Mouse (Mus musculus) urinary bladder, postnatal 10 days (tissue): Measurements from ENCODE around the gene Sec1.

Experiments used
- DNase-seq: peaks from one replicate; pipeline ENCODE4 v3.0.0; 2022; ENCODE audit warnings: low spot score

Sec1 gene

DNA sequence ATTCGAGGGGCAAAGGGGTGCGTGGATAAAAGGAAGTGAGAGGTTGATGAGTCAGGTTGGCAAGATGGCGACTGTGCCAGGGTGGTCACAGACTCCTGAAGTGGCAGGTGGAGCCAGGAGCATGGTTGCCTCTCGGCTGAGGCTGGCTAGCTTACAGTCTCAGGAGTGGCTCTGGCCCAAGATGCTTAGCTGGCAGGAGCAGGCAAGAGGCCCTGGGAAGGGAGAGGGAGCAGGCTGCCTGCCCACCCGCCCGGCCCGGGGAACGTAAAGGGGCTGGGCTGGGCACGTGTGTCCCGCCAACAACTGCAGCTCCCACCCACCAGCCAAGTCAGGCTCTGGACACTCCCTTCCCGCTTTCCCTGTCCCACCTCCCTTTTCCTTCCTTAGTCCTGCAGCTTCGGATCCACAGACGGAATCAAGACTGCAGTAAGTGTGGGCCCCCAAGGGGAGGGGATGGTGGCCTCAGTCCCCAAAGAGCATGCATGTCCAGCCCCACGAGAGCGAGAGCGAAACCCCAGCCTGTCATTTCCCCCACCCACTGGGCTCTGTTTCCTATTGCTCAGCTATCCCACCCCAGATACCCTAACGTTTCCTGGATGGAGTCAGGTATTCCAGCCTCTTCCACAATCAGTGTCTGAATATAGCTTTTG lies 52.7 kb downstream of the Sec1 start:
- DNase-seq: no peak

- no peak for DNase-seq
These were observed 53.8 kb downstream of the Sec1 start for GRCm38 (mm10) chr7:45640191-45640957.

DNA sequence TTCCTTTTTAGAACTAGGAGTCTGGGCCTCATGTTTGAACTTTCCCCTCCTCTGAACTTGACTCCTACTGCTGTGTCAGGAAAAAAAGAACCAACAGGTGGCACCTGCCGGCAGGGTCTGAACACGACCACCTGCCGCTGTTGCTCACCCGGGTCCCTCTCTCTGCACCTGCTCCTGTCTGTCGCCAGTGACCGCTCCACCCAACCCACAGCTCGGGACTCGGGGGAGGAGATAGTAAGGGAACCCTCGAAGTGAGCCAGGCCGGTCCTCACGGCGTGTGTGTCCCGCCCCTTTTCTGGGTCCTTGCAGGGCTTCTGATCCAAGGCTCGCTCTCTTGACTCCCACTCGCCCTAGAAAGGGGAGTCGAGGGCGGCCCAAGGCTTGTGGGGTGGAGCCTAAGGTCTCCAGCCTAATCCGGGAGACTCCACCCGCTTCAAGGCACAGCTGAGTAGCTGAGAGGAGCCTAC lies 54.6 kb downstream of the Sec1 start, which contains the start of gene Mamstr:
Gene Mamstr, plus strand, starts transcription at position 417 of the 467 bp plus-strand sequence.
- no peak for DNase-seq

DNA sequence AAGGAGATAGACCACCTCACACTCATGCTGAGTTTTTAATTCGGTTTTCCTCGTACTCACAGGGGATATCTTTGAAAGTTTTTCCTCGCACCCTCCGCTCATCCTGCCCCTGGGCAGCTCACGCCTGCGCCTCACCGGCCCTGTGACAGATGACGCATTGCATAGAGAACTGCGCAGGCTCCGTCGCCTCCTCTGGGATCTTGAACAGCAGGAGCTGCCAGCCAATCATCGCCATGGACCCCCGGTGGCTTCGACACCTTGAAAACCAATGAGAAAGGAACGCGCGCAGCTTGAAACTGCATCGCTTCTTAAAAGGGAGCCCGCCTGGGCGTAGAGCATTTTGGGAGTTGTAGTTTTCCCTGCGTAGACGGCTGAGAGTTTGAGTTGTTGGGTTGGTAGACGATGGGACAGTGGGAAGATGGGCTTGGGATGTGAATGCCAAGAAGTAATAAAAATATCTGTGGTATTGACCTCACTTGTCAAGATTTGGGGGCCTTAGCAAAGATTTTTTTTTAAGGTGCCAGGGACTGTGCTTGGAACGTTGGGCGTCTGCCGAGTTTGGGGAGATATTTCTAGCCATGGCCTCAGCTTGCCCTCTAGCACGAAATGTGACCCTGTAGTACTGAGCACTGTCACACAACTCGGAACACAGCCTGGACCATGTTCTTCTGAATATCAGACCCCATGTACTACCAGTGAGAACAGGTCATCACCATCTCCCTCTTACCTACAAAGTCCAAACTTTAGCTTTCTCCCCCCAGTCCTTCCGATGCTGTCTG lies 55.4 kb downstream of the Sec1 start:
- DNase-seq: peak; percentile 78

DNA sequence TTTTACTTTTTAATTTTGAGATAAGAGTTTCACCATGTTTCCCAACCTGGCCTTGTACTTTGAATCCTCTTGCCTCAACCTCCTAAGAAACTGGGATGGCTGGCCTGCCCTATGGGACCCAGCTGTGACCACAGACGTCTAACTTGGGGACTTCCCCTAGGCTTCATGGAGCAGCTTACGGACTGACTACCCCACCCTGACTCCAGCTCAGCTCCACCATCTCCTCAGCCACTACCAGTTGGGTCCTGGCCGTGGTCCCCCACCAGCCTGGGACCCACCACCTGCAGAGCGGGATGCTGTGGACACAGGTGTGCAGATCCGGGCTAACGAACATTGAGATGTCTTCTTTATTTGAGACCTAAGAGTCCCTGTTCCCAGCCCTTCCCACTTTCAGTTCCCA lies 56.5 kb downstream of the Sec1 start:
- DNase-seq: no peak

- DNase-seq: no peak
These were observed 58.2 kb downstream of the Sec1 start for GRCm38 (mm10) chr7:45635711-45636688.

GRCm38 (mm10) chr7:45634946-45635681 lies 59.1 kb downstream of the Sec1 start:
- DNase-seq: no peak

DNA sequence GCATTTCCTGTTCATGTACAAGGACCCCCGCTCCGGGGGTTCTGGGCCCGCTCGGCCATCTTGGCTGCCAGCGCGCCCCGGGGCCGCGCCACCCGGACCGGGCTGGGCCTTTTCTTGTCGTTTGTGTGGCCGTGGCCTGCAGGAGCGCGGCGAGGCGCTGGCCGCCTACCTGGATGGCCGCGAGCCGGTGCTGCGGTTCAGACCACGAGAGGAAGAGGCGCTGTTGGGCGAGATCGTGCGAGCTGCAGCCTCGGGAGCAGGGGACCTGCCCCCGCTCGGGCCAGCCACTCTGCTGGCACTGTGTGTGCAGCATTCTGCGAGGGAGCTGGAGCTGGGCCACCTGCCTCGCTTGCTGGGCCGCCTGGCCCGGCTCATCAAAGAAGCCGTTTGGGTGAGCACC lies 61.7 kb downstream of the Sec1 start:
- no peak for DNase-seq

GRCm38 (mm10) chr7:45630064-45630907 lies 63.9 kb downstream of the Sec1 start:
- DNase-seq: no peak

DNA sequence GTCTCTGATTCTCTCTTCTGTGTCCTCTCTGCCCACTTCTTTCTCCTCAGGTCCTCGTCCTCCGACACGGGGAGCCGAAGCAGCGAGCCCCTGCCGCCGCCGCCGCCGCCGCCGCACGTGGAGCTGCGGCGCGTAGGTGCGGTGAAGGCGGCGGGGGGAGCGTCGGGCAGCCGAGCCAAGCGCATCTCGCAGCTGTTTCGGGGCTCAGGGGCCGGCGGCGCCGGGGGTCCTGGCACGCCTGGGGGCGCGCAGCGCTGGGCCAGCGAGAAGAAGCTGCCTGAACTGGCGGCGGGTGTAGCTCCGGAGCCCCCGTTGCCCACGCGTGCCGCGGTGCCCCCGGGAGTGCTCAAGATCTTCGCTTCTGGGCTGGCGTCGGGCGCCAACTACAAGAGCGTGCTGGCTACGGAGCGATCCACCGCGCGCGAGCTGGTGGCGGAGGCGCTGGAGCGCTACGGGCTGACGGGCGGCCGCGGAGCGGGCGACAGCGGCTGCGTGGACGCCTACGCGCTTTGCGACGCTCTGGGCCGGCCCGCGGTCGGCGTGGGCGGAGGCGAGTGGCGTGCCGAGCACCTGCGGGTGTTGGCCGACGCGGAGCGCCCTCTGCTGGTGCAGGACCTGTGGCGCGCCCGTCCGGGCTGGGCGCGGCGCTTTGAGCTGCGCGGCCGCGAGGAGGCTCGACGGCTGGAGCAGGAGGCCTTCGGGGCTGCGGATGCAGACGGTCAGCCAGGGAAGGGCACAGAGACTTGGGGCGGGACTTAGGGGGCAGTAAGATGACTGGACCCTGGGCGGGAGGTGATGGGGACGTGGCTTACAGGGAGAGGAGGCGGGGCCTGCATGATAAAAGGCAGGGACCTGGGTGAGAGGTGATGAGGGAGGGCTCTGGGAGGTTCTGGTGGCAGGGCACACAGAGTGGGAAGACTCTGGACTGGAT lies 65.6 kb downstream of the Sec1 start:
- DNase-seq: peak; percentile 71
